Mouse (Mus musculus) embryo, embryonic 10.5 days (tissue): ENCODE measurements around the gene Nfatc3.

Source experiments
- DNase-seq: peaks from one replicate; pipeline ENCODE4 v3.0.0-alpha.2; 2015; ENCODE audit warnings: low spot score

The Nfatc3 gene

DNA sequence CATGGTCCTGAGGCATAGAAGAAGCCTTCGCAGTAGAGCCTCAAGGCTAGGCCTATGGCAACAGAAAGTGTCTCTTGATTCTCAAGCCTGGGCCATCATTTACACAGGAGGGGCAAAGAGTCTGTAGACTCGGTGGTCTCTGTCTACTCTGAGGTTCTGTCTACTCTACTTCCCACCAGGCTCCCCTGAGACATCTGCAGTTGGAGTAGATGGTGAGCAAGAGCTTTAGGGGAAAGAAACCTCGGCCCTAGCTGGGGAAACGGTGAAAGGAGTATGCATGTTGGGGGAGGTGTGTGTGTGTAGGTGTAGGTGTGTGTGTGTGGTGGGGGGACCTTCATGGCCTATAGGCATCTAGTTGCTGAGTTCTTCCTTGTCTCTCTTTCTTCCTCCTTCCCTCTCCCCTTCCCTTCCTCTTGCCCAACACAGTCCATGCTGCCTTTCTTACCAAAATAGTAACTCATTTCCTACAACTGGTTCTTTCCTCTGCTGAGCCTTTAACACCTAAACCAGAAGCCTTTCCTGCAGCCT lies 2.1 kb upstream of the Nfatc3 start:
- DNase-seq: no peak

DNA sequence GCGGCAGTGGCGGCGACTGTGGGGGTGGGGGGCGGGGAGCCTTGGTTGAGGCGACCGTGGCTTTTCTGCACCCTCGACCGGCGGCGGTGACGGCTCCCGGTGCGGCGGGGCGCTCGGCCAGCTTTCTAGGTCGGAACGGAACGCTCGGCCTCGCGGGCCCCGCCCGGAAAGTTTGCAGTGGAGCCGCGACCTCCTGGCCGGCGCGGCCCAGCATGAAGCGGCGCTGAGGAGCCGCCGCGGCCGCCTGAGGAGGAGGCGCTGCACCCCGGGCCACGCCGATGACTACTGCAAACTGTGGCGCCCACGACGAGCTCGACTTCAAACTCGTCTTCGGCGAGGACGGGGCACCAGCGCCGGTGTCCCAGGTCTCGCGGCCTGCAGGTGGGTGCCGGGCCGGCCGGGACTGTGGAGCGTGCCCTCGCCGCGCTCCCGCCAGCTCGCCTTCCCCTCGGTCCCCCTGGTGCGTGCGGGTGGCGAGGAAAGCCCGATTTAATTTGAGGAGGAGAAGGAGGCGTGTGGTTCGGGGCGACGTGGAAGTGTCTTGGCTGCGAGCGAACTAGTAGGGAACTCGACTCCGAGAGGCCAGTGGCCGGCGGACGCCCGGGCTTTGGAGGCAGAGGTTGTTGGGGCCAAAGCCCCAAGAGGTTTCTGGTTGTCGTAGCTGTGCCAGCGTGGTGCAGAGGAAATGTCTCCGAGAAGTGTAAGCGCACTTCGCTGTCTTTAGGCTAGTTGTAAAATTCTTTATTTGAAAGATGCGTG lies 1.2 kb downstream of the Nfatc3 start:
- DNase-seq: peak; percentile 70

DNA sequence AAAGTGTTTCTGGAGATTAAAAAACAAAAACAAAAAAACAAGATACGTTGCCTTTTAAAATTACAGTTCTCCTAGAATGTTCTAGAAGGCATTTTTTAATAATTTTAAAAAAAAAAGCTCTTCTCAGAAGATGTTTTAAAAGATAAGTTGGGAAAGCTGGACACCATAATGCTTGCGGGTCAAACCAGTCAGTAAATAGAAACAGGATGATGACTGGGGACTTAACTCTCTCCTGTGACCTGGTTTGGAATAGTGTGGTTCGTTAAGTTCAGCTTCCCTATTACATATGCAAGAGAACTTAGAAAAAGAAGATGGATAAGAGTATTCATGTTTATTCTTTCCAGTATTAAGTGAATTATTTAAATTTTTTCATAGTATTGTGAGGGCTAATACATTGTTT lies 1.9 kb downstream of the Nfatc3 start:
- DNase-seq: peak; percentile 22

DNA sequence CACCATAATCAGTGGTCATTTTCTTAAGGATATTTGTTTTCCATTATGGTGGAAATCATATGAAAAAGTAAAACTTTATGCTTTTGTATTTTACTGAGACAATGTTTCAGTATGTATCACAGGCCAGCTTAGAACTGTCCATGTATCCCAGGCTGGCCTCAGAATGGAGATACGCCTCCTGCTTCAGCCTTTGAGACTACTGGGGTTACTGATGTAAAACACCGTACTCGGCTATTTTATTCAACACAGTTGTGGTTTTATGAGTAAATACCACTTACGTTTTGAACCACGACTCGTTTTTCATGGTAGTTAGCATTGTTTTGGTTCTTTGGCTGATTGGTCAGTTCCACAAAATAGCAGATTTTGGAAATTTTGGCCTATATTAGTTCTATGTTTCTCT lies 3.0 kb downstream of the Nfatc3 start:
- no peak for DNase-seq

DNA sequence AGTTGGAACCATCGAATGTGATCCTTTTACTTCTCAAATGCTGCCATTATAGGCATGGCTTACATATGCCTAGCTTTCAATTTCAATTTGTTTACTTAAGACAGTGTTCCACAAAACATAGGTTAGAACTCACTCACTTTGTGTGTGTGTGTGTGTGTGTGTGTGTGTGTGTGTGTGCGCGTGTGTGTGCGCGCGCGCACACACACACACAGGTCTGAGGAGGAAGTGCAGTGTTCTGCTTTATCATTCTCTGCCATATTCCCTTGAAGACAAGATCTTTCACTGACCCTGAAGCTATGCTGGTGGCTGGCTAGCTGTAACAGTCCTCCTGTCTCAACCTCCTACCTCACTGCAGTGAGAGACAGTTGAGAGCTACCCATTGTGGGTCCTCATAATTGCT lies 4.4 kb downstream of the Nfatc3 start:
- DNase-seq: no peak

DNA sequence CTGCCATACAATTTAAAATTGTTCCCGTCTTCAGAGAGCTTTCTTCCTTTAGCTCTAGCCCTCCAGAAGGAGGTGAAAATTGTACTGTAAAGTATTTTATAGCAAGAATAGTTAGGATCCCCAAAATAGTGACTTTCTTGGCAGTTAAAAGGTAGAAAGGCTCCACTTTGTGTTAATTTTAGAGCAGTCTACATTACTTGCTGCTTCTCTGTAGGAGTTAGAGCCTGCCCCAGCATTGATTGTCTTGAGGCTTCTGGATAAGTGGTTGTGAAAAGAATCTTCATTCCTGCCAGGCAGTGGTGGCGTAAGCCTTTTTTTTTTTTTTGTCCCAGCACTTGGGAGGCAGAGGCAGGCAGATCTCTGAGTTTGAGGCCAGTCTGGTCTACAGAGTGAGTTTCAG lies 8.1 kb downstream of the Nfatc3 start:
- DNase-seq: no peak

DNA sequence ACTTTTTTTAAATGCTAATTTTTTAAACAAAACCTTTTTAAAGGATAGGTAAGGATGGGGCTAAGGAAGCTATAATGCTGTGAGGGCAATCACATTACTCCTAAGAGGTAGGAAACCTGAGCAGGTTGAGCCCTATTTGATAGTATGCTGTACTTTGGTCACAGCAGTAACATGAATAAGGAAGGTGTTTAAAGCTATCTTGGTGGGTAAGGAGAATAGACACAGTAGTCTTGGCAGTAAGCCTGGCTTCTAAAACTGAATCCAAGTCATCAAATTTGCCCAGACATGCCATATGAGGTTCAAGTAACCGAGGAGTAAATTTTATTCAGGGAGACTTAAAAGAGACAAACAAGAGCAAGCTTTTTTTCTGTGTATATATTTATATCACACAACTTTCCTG lies 10.9 kb downstream of the Nfatc3 start:
- no peak for DNase-seq

DNA sequence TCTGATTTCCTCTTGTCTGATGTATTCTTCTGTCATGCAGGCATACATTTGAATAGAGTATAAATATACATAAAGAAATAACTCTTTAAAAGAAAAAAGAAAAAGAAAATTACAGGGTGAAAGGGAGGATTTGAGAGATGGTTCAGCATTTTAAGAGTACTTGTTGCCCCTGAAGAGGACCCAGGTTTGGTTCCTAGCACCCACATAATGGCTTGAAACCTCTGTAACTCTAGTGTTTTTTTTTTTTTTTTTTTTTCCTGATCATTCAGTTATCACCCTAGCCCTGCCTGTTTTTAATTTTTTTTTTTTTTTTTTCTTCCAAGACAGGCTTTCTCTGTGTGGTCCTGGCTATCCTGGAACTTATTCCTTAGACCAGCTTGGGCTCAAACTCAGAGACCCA lies 13.5 kb downstream of the Nfatc3 start:
- no peak for DNase-seq

DNA sequence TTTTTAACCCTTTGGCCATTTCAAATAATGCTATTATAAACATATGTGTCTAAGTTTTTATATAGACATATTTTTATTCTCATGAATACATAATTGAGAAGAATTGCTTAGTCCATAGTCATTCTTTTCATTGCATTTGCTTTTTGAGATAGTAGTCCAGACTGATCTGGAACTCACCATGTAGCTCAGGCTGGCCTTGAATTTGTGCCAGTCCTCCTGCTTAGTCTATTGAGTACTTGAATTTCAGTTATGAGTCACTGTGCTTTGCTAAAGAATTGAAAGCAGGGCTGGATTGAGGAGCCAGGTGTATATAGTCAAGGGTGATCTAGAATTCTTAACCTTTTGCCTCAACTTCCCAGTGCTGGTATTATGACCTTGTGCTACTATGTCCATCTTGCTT lies 15.6 kb downstream of the Nfatc3 start:
- no peak for DNase-seq

DNA sequence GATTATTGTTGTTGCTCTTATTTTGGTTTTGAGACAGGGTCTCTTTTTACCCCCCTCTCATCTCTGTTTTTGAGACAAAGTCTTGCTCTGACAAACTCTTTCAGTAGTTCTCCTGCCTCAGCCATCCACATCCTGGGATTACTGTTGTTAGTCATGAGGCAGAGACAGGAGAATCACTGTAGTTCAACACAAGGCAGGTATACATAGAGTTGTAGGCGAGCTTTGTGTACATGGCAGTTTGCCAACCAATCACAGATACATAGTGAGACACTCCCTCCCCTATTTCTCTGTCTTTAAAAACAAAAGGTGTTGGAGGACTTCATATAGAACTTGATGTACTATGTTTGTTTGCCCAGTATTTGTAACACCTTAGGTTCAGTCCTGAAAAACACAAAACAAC lies 16.0 kb downstream of the Nfatc3 start:
- DNase-seq: no peak

DNA sequence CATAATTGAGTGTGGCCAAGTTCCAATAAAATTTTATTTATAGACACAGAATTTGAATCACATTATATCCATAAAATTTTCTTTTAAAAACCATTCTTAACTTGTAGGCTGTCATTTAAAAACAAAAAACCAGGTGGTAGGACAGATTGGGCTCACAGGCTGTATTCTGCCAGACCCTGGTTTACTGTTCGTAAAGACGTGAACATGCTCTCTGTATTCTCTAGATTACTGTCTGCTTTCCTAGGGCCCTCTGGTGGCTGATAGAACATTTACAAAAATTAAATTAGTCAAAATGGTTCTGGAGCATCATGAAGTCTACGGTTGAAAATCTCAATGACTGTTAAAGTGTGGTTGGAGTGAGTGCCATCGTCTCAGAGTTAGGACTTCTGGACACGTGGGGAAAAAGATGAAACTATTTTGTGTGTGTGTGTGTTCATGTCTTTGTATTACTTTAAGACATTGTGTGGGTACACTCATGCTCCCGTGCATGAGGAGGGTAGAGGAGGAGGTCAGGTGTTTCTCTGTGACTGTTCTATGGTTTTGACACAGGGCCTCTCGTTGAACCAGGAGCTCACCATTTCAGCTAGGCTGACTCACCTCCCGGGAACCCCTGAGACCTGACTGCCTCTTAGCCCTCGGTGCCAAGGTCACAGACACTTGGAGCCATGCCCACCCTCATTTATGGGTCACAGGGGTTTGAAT lies 16.7 kb downstream of the Nfatc3 start:
- DNase-seq: no peak

DNA sequence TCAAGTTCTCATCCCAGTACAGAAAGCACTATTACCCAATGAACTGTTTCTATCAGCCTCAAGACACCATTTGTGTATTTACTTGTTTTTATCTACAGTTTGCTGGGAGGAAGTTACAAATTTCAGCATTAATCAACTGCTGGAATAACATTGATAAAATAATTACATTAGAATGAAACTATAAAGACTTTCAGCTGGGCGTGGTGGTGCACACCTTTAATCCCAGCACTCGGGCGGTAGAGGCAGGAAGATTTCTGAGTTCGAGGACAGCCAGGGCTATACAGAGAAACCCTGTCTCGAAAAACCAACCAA lies 17.2 kb downstream of the Nfatc3 start:
- DNase-seq: no peak

DNA sequence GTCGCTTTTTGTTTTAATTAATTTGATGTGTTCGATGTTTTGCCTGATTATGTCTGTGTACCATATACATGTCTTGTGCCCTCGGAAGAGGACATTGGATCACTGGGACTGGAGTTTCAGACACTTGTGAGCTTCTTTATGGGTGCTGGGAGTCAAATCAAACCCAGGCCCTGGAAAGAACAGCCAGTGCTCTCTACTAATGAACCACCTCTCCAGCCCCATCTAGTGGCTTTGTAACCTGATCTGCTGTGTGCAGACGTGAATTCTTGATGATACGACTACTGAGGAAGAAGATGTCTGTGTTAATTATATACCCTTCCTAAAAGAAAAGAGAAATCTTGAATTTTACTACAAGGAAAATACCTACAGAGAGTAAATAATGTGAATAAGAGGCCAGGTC lies 18.0 kb downstream of the Nfatc3 start:
- DNase-seq: peak; percentile 36

DNA sequence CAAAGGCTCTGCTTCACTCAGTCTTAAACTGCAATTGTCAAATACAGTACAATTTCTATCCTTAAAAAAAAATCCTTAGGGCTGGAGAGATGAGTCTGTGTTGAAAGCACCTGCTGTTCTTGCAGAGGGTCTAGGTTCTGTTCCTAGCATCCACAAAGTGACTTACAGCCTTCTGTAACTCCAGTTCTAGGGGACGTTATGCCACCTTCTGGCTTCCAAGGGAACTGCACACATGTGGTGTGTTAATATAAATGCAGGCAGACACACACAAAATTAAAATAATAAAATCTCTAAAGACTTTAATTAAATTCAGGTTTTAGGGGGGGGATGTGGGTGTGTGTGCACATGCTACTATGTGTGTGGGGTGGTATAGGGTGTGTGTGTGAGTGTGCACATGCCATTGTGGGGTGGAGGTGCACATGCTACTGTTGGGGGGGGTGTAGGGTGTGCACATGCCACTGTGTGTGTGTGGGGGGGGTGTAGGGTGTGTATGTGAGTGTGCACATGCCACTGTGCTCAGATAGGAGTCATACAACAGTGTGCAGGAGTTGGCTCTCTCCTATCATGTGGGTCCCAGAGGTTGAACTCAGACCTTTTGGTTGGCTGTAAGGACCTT lies 18.9 kb downstream of the Nfatc3 start:
- no peak for DNase-seq

DNA sequence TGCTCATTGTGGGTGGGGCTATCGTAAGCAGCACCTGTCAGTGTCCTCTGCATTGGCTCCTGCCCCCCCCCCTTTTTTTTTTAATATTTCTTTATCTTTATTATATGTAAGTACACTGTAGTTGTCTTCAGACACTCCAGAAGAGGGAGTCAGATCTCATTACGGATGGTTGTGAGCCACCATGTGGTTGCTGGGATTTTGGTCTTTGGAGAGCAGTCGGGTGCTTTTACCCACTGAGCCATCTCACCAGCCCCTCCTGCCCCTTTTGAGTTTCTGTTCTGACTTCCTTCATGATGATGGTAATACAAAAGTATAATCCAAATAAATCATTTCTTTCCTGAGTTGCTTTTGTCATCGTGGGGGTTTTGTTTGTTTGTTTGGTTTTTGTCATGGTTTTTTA lies 43.7 kb downstream of the Nfatc3 start:
- DNase-seq: no peak

DNA sequence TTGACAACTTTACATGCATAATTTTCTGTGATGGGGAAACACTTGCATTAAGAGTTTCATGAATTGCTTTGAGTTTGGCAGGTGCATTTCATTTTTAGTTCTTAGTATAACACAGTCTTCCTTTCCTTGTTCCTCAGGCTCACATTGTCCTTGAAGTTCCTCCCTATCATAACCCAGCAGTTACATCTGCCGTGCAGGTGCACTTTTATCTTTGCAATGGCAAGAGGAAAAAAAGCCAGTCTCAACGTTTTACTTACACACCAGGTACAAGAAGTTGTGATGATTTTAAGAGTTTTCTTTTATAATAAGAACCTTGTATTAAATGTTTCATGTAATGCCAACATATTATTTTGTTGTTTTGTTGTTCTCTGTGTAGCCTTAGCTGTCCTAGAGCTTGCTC lies 45.2 kb downstream of the Nfatc3 start:
- no peak for DNase-seq

DNA sequence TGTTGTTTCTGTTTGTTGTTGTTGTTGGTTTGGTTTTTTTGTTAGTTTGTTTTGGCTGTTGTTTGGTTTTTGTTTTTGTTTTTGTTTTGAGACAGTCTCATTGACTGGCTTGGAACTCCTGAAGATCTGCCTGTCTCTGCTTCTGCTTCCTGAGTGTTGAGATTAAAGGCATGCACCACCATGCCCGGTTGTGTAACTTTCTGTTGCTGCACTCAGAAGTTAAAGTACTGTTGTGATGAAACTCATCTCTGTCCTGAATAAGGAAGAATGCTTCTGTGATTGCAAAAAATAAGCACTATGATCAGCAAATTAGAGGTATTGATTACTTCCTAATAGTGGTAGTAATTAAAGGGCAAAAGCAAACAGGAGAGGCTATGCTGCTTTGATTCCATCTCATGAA lies 47.6 kb downstream of the Nfatc3 start:
- DNase-seq: no peak

DNA sequence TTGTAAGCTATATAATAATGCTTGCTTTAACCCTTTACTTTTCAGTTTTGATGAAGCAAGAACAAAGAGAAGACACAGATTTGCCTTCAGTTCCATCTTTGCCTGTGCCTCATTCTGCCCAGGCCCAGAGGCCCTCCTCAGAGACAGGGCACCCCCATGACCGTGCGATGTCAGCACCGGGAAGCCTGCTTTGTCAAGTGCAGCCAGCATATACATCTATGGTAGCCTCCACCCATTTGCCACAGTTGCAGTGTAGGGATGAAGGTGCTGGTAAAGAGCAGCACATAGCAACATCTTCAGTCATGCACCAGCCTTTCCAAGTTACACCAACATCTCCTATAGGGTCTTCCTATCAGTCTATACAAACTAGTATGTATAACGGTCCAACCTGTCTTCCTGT lies 49.4 kb downstream of the Nfatc3 start:
- DNase-seq: no peak

DNA sequence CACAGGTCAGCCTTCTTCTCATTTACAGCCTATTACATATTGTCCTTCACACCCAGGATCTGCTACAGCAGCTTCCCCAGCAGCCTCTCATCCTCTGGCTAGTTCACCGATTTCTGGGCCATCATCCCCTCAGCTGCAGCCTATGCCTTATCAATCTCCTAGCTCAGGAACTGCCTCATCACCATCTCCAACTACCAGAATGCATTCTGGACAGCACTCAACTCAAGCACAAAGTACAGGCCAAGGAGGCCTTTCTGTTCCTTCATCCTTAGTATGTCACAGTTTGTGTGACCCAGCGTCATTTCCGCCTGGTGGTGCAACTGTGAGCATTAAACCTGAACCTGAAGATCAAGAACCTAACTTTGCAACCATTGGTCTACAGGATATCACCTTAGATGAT lies 50.1 kb downstream of the Nfatc3 start:
- no peak for DNase-seq

DNA sequence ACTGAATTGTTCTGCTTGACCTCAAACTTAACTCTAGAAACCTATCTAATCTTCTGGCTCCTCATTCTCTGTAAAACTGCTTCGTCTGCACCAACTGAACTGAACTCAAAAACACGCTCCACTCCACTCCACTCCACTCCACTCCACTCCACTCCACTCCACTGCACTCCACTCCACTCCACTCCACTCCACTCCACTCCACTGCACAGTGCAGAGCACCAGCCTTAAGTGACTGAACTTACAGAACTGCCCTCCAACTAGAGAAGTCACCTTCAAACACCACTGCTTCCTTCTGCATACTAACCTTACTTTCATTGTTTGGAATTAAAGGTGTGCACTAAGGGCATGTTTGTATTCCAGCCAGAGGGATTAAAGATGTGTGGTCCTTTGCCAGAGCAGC lies 53.4 kb downstream of the Nfatc3 start:
- no peak for DNase-seq

DNA sequence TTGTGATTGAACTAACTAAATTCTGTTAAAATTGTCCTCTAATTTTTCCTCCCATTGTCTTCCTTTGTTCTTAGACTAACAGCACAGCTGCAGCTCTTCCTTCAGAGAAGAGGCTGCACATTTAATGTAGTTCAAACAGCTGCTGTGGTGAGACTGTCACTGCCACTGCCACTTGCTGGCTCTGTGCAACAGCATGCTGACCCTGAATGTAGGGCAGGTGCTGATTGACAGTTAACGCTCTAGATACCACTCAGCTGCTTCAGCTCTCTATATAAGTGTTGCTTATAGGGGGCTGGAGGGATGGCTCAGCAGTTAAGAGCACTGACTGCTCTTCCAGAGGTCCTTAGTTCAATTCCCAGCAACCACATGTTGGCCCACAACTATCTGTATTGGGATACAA lies 53.9 kb downstream of the Nfatc3 start:
- no peak for DNase-seq

DNA sequence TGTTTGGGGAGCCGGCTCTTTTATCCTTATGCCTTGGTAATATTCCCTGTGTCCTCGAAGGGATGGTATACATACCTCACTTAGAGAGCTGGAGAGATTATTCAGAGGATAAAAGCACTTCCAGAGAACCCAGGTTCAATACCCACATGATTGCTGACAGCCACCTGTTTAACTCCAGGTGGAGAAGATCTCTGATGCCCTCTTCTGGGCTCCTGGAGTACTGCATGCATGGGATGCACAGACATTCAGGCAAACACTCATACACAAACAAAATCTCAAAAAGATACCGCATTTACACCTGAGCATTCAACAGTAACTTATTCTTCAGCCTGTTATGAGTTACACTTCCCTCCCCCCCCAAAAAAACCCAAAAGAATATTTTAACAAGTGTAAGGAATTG lies 57.3 kb downstream of the Nfatc3 start:
- peak; percentile 33 for DNase-seq

DNA sequence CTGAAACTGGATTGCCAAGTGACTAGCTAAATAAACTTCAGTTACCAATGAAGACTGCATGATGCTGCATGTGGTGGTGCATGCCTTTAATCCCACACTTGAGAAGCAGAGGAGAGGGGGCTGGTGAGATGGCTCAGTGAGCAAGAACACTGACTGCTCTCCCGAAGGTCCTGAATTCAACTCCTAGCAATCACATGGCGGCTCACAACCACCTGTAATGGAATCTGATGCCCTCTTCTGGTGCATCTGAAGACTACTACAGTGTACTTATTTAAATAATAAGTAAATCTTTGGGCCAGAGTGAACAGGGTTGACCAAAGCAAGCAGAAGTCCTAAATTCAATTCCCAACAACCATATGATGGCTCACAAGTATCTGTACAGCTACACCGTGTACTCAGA lies 64.8 kb downstream of the Nfatc3 start:
- DNase-seq: no peak

DNA sequence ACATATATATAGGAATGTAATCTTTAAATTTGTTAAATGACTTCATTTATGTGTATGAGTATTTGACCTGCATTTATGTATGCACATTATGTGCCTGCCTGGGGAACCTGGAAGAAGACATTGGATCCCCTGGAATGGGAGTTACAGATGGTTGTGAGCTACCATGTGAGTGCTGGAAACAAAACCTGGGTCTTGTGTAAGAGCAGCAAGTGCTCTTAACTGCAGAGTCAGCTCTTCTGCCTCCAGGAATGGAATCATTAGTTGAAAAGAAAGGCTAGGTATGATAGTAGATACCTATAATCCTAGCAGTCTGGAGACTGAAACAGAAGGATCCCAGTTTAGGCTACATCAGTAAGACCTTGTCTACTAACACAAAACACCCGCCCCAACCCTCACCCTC lies 67.4 kb downstream of the Nfatc3 start:
- DNase-seq: no peak
